Mouse (Mus musculus): ENCODE data around the gene Fbxl22. TPM values are rescaled to one million over a fixed set of nuclear protein-coding genes. Genes with fewer than 3 reads are reported as not detected.

Gene Fbxl22
- polyA plus RNA-seq, 1 experiment: not detected

- Histone ChIP-seq H3K36me3 (ENCODE audit: control insufficient read depth, insufficient read depth, low read length, poor library complexity, severe bottlenecking) (peaks cover 16% of the 10 kb centered on the region), H3K9me3 (replicated peaks; ENCODE audit: control insufficient read depth, insufficient read depth, low read length, poor library complexity, severe bottlenecking) (no peaks in the 10 kb centered on the region), H3K27me3 (ENCODE audit: control insufficient read depth, insufficient read depth, low read length, poor library complexity, severe bottlenecking) (no peaks in the 10 kb centered on the region), H3K4me3 (ENCODE audit: low read depth, low read length) (no peak overlapping the region), H3K9ac (ENCODE audit: low read depth, poor library complexity, severe bottlenecking) (no peak overlapping the region), H3K4me1 (ENCODE audit: control insufficient read depth, insufficient read depth, low read length) (no peaks in the 10 kb centered on the region), H3K27ac (ENCODE audit: insufficient read depth, low read length) (no peak overlapping the region)
- no peak for TF ChIP-seq POLR2A (IDR thresholded peaks at IDR 0.05; ENCODE audit: insufficient read depth, low read length)
- TF ChIP-seq EP300 (IDR thresholded peaks at IDR 0.05; ENCODE audit: insufficient read depth, low read depth, low read length): no peak
- no peak for TF ChIP-seq CTCF (IDR thresholded peaks at IDR 0.05; ENCODE audit: low read depth, low read length)
These were observed 22.0 kb downstream of the Fbxl22 start for GRCm38 (mm10) chr9:66492361-66492760.

- TF ChIP-seq EP300 (IDR thresholded peaks at IDR 0.05; ENCODE audit: insufficient read depth, low read depth, low read length) (no peak), POLR2A (IDR thresholded peaks at IDR 0.05; ENCODE audit: insufficient read depth, low read length) (no peak), CTCF (IDR thresholded peaks at IDR 0.05; ENCODE audit: low read depth, low read length) (no peak)
- H3K4me1 ChIP-seq (ENCODE audit: control insufficient read depth, insufficient read depth, low read length): no peaks in the 10 kb centered on the region
- no peak overlapping the region for H3K4me3 ChIP-seq (ENCODE audit: low read depth, low read length)
- no peaks in the 10 kb centered on the region for H3K27me3 ChIP-seq (ENCODE audit: control insufficient read depth, insufficient read depth, low read length, poor library complexity, severe bottlenecking)
- no peak overlapping the region for H3K9ac ChIP-seq (ENCODE audit: low read depth, poor library complexity, severe bottlenecking)
- no peaks in the 10 kb centered on the region for H3K9me3 ChIP-seq (replicated peaks; ENCODE audit: control insufficient read depth, insufficient read depth, low read length, poor library complexity, severe bottlenecking)
- H3K27ac ChIP-seq (ENCODE audit: insufficient read depth, low read length): no peak overlapping the region
- peaks cover 22% of the 10 kb centered on the region for H3K36me3 ChIP-seq (ENCODE audit: control insufficient read depth, insufficient read depth, low read length, poor library complexity, severe bottlenecking)
These were observed 25.6 kb downstream of the Fbxl22 start for GRCm38 (mm10) chr9:66488786-66489185.

- TF ChIP-seq POLR2A (IDR thresholded peaks at IDR 0.05; ENCODE audit: insufficient read depth, low read length) (no peak), EP300 (IDR thresholded peaks at IDR 0.05; ENCODE audit: insufficient read depth, low read depth, low read length) (no peak), CTCF (IDR thresholded peaks at IDR 0.05; ENCODE audit: low read depth, low read length) (no peak)
- Histone ChIP-seq H3K9me3 (replicated peaks; ENCODE audit: control insufficient read depth, insufficient read depth, low read length, poor library complexity, severe bottlenecking) (no peaks in the 10 kb centered on the region), H3K27me3 (ENCODE audit: control insufficient read depth, insufficient read depth, low read length, poor library complexity, severe bottlenecking) (no peaks in the 10 kb centered on the region), H3K4me1 (ENCODE audit: control insufficient read depth, insufficient read depth, low read length) (no peaks in the 10 kb centered on the region), H3K9ac (ENCODE audit: low read depth, poor library complexity, severe bottlenecking) (no peak overlapping the region), H3K36me3 (ENCODE audit: control insufficient read depth, insufficient read depth, low read length, poor library complexity, severe bottlenecking) (peaks cover 18% of the 10 kb centered on the region), H3K4me3 (ENCODE audit: low read depth, low read length) (no peak overlapping the region), H3K27ac (ENCODE audit: insufficient read depth, low read length) (no peak overlapping the region)
These were observed 31.0 kb downstream of the Fbxl22 start for GRCm38 (mm10) chr9:66483429-66483828.

- no peak overlapping the region for H3K9ac ChIP-seq (ENCODE audit: low read depth, poor library complexity, severe bottlenecking)
- H3K36me3 ChIP-seq (ENCODE audit: control insufficient read depth, insufficient read depth, low read length, poor library complexity, severe bottlenecking): peaks cover 3% of the 10 kb centered on the region
- no peaks in the 10 kb centered on the region for H3K4me1 ChIP-seq (ENCODE audit: control insufficient read depth, insufficient read depth, low read length)
- H3K27ac ChIP-seq (ENCODE audit: insufficient read depth, low read length): no peak overlapping the region
- no peak for TF ChIP-seq POLR2A (IDR thresholded peaks at IDR 0.05; ENCODE audit: insufficient read depth, low read length)
- no peak for TF ChIP-seq EP300 (IDR thresholded peaks at IDR 0.05; ENCODE audit: insufficient read depth, low read depth, low read length)
- TF ChIP-seq CTCF (IDR thresholded peaks at IDR 0.05; ENCODE audit: low read depth, low read length): no peak
- no peaks in the 10 kb centered on the region for H3K27me3 ChIP-seq (ENCODE audit: control insufficient read depth, insufficient read depth, low read length, poor library complexity, severe bottlenecking)
- no peak overlapping the region for H3K4me3 ChIP-seq (ENCODE audit: low read depth, low read length)
- no peaks in the 10 kb centered on the region for H3K9me3 ChIP-seq (replicated peaks; ENCODE audit: control insufficient read depth, insufficient read depth, low read length, poor library complexity, severe bottlenecking)
These were observed 36.6 kb downstream of the Fbxl22 start for GRCm38 (mm10) chr9:66477785-66478184.

GRCm38 (mm10) chr9:66465087-66465486, 49.3 kb downstream of the Fbxl22 start:
- H3K4me3 ChIP-seq (ENCODE audit: low read depth, low read length): no peak overlapping the region
- no peaks in the 10 kb centered on the region for H3K27me3 ChIP-seq (ENCODE audit: control insufficient read depth, insufficient read depth, low read length, poor library complexity, severe bottlenecking)
- no peak overlapping the region for H3K27ac ChIP-seq (ENCODE audit: insufficient read depth, low read length)
- H3K4me1 ChIP-seq (ENCODE audit: control insufficient read depth, insufficient read depth, low read length): no peaks in the 10 kb centered on the region
- no peak for TF ChIP-seq CTCF (IDR thresholded peaks at IDR 0.05; ENCODE audit: low read depth, low read length)
- TF ChIP-seq POLR2A (IDR thresholded peaks at IDR 0.05; ENCODE audit: insufficient read depth, low read length): no peak
- H3K36me3 ChIP-seq (ENCODE audit: control insufficient read depth, insufficient read depth, low read length, poor library complexity, severe bottlenecking): peaks cover 3% of the 10 kb centered on the region; the same call in 1 of the 2 replicates
- H3K9me3 ChIP-seq (replicated peaks; ENCODE audit: control insufficient read depth, insufficient read depth, low read length, poor library complexity, severe bottlenecking): no peaks in the 10 kb centered on the region
- no peak overlapping the region for H3K9ac ChIP-seq (ENCODE audit: low read depth, poor library complexity, severe bottlenecking)

Other genes with a start within 250 kb of the Fbxl22 start
- gene Herc1, start 164.1 kb downstream of the Fbxl22 start, polyA plus RNA-seq (2011; ENCODE audit: insufficient read depth, insufficient read length, low read depth, missing spikeins): 39.9 and 47.2 TPM in 2 replicates
- gene Usp3, start 78.5 kb upstream of the Fbxl22 start, polyA plus RNA-seq (2011; ENCODE audit: insufficient read depth, insufficient read length, low read depth, missing spikeins): 51.5 and 60.2 TPM in 2 replicates
- gene Car12, start 199.1 kb upstream of the Fbxl22 start, polyA plus RNA-seq (2011; ENCODE audit: insufficient read depth, insufficient read length, low read depth, missing spikeins): 5.7 and 5.8 TPM in 2 replicates